15 mouse cellular contexts compared by ENCODE assay signal in the genomic region with DNA sequence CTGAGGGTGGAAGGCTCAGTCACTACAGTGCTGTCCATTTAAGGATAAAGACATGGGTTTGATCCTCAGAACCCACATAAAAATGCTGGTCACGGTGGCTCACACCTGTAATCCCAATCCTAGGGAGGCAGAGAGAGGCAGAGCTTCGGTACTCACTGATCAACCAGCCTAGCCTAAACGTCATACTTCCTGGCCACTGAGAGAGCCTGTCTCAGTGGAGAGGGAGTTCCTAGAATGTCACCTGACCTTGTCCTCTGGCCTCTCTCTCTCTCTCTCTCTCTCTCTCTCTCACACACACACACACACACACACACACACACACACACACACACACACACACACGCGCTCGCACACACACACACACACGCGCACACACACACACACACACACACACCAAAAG. TPM values are rescaled to one million over a fixed set of nuclear protein-coding genes. Genes with fewer than 3 reads are reported as not detected.
DNase-seq lines count a peak whose midpoint lies in the region; ATAC-seq and TF ChIP-seq lines count a peak whose summit lies in the region.
"Had no signal": no experiment of that assay in that cellular context is flagged by ENCODE, and none has a peak within 500 bp of the region (broad histone marks: within the 10 kb centered on the region; RNA-seq: fewer than 3 reads in every experiment).

No protein-coding gene starts in this region.

- H3K4me3 ChIP-seq in heart, embryonic 13.5 days: no peak overlapping the region
- no peak overlapping the region for H3K4me3 ChIP-seq in lung, postnatal 0 days (ENCODE audit: low read depth, low read length)
- H3K4me3 ChIP-seq in lung, adult 2 months (replicated peaks; ENCODE audit: extremely low read depth, low read depth, low read length): no peak overlapping the region
- H3K4me3 ChIP-seq in megakaryocyte, embryonic 14.5 days (replicated peaks): peak overlapping the region; percentile 42
- H3K4me3 ChIP-seq in forebrain, embryonic 15.5 days: no peak overlapping the region
- H3K4me3 ChIP-seq: forebrain, embryonic 13.5 days; hindbrain, embryonic 15.5 days; limb, embryonic 13.5 days; neural tube, embryonic 13.5 days had no signal

- TF ChIP-seq POLR2A in lung, adult 2 months (IDR thresholded peaks at IDR 0.05; ENCODE audit: borderline replicate concordance, extremely low read depth, low read depth, low read length): no peak

- 68% methylated on average over 8 of the region's 8 CpGs for WGBS in heart, embryonic 13.5 days
- WGBS in lung, postnatal 0 days: 28% methylated on average over 3 of the region's 8 CpGs
- WGBS in lung, adult 2 months: 43% methylated on average over 7 of the region's 8 CpGs
- WGBS in forebrain, embryonic 15.5 days: 77% methylated on average over 8 of the region's 8 CpGs

- H3K4me2 ChIP-seq in heart, embryonic 13.5 days: no peak overlapping the region
- no peak overlapping the region for H3K4me2 ChIP-seq in lung, postnatal 0 days (replicated peaks; ENCODE audit: low read depth, low read length)
- H3K4me2 ChIP-seq in forebrain, embryonic 15.5 days (replicated peaks): no peak overlapping the region
- H3K4me2 ChIP-seq: forebrain, embryonic 13.5 days; hindbrain, embryonic 15.5 days; limb, embryonic 13.5 days; neural tube, embryonic 13.5 days had no signal

- no peaks in the 10 kb centered on the region for H3K36me3 ChIP-seq in heart, embryonic 13.5 days
- H3K36me3 ChIP-seq in lung, postnatal 0 days (ENCODE audit: insufficient read depth, low read length): no peaks in the 10 kb centered on the region
- H3K36me3 ChIP-seq in megakaryocyte, embryonic 14.5 days (replicated peaks; ENCODE audit: low read length): peaks cover 48% of the 10 kb centered on the region
- no peaks in the 10 kb centered on the region for H3K36me3 ChIP-seq in forebrain, embryonic 15.5 days
- H3K36me3 ChIP-seq: hindbrain, embryonic 15.5 days; limb, embryonic 13.5 days; neural tube, embryonic 13.5 days had no signal

- ATAC-seq in heart, embryonic 13.5 days (ENCODE audit: extremely low read depth, insufficient number of reproducible peaks, low FRiP score, low TSS enrichment): no peak
- ATAC-seq in lung, postnatal 0 days: no peak
- no peak for ATAC-seq in forebrain, embryonic 15.5 days (replicated peaks)
- ATAC-seq: forebrain, embryonic 13.5 days had no signal

- no peak overlapping the region for H3K9ac ChIP-seq in heart, embryonic 13.5 days
- no peak overlapping the region for H3K9ac ChIP-seq in lung, postnatal 0 days (replicated peaks; ENCODE audit: low read depth)
- no peak overlapping the region for H3K9ac ChIP-seq in forebrain, embryonic 15.5 days (replicated peaks)
- H3K9ac ChIP-seq: forebrain, embryonic 13.5 days; hindbrain, embryonic 15.5 days; limb, embryonic 13.5 days; neural tube, embryonic 13.5 days had no signal

- H3K27ac ChIP-seq in heart, embryonic 13.5 days (replicated peaks): 0 out of 2 replicates have a peak overlapping the region, but pooled peaks have one; percentile 20
- H3K27ac ChIP-seq in lung, postnatal 0 days (ENCODE audit: low read length): 0 out of 2 replicates have a peak overlapping the region, but pooled peaks have one; percentile 7
- no peak overlapping the region for H3K27ac ChIP-seq in forebrain, embryonic 15.5 days (replicated peaks)
- H3K27ac ChIP-seq: forebrain, embryonic 13.5 days; hindbrain, embryonic 15.5 days; limb, embryonic 13.5 days; neural tube, embryonic 13.5 days had no signal

- H3K27me3 ChIP-seq in heart, embryonic 13.5 days (replicated peaks): no peaks in the 10 kb centered on the region
- no peaks in the 10 kb centered on the region for H3K27me3 ChIP-seq in lung, postnatal 0 days (replicated peaks; ENCODE audit: insufficient read depth, low read length)
- no peaks in the 10 kb centered on the region for H3K27me3 ChIP-seq in megakaryocyte, embryonic 14.5 days (replicated peaks)
- no peaks in the 10 kb centered on the region for H3K27me3 ChIP-seq in forebrain, embryonic 15.5 days
- H3K27me3 ChIP-seq: forebrain, embryonic 13.5 days; hindbrain, embryonic 15.5 days; neural tube, embryonic 13.5 days had no signal

- TF ChIP-seq EP300 in lung, postnatal 0 days (IDR thresholded peaks at IDR 0.05): no peak

- H3K4me1 ChIP-seq in heart, embryonic 13.5 days: peaks cover 40% of the 10 kb centered on the region
- peaks cover 26% of the 10 kb centered on the region for H3K4me1 ChIP-seq in lung, postnatal 0 days (ENCODE audit: insufficient read depth, low read depth, low read length)
- peaks cover 41% of the 10 kb centered on the region for H3K4me1 ChIP-seq in lung, adult 2 months (ENCODE audit: control insufficient read depth, insufficient read depth, low read length)
- peaks cover 83% of the 10 kb centered on the region for H3K4me1 ChIP-seq in megakaryocyte, embryonic 14.5 days
- H3K4me1 ChIP-seq in forebrain, embryonic 15.5 days: peaks cover 4% of the 10 kb centered on the region; the same call in 1 of the 2 replicates
- H3K4me1 ChIP-seq: hindbrain, embryonic 15.5 days; limb, embryonic 13.5 days; neural tube, embryonic 13.5 days had no signal

- no peak for TF ChIP-seq CTCF in lung, postnatal 0 days (IDR thresholded peaks at IDR 0.05)
- no peak for TF ChIP-seq CTCF in lung, adult 2 months (IDR thresholded peaks at IDR 0.05; ENCODE audit: insufficient read depth, low read length)

- DNase-seq in heart, adult 8-10 months (ENCODE audit: low spot score): no peak
- DNase-seq in lung, postnatal 0 days (ENCODE audit: low spot score): no peak
- no peak for DNase-seq in lung, adult 2 months
- no peak for DNase-seq in ovary, adult 18-20 months (ENCODE audit: low spot score)
- DNase-seq in Muller cell, postnatal 12 days (ENCODE audit: inconsistent ontology term): no peak
- DNase-seq: cerebellum, adult 9-10 months; heart, adult 18-20 months; thymus, postnatal 14 days had no signal

- no peaks in the 10 kb centered on the region for H3K9me3 ChIP-seq in heart, embryonic 13.5 days
- no peaks in the 10 kb centered on the region for H3K9me3 ChIP-seq in lung, postnatal 0 days (ENCODE audit: low read length)
- H3K9me3 ChIP-seq in megakaryocyte, embryonic 14.5 days: no peaks in the 10 kb centered on the region
- H3K9me3 ChIP-seq in forebrain, embryonic 15.5 days: no peaks in the 10 kb centered on the region
- H3K9me3 ChIP-seq: forebrain, embryonic 13.5 days; hindbrain, embryonic 15.5 days; limb, embryonic 13.5 days; neural tube, embryonic 13.5 days had no signal

RNA-seq across cellular contexts. Expression of a gene that starts 24.8 kb away (rescaled TPM):
- polyA plus RNA-seq in heart, embryonic 13.5 days (2015; fragmentation: Nextera tagmentation; extraction: Ambion mirVana): 13.3 and 15.5 TPM in 2 replicates
- total RNA-seq in heart, adult 8-10 months (2022): 100 to 1,000 TPM; 107 to 140 (median 112) TPM
- 26.3 and 28.1 TPM in 2 replicates for polyA plus RNA-seq in lung, postnatal 0 days (2015; fragmentation: Nextera tagmentation; extraction: Ambion mirVana)
- 15.6 and 25.9 TPM in 2 replicates for polyA plus RNA-seq in lung, adult 2 months (2012; rRNA removed)
- polyA plus RNA-seq in megakaryocyte, embryonic 14.5 days (2012; ENCODE audit: insufficient read depth, low replicate concordance): 3.9 and 4.2 TPM in 2 replicates
- 39.3 and 40.3 TPM in 2 replicates for polyA plus RNA-seq in forebrain, embryonic 15.5 days (2015; fragmentation: Nextera tagmentation; extraction: Ambion mirVana)
